Mouse (Mus musculus) intestine, embryonic 16.5 days (tissue): ENCODE data around the gene Tmem262. TPM values are rescaled to one million over a fixed set of nuclear protein-coding genes. Genes with fewer than 3 reads are reported as not detected.
A peak's percentile ranks its signal among the peaks of the same experiment; 100 is the strongest.

ENCODE experiments used
- ATAC-seq: fragments of 200-750 bp; cut with Nextera tagmentation; 2 replicates; pipeline ENCODE4 v1.8.0; 2017; ENCODE audit warnings: moderate TSS enrichment, moderate library complexity
- H3K27ac ChIP-seq: fragments of 300-500 bp; sonication (generic); 2 replicates; pipeline ENCODE4 v1.5.1; 2014; ENCODE audit warnings: mild to moderate bottlenecking, low read length
- H3K27me3 ChIP-seq: fragments of 300-500 bp; sonication (generic); replicated peaks from 2 replicates; pipeline ENCODE4 v1.6.1; 2014; ENCODE audit warnings: low read length, control low read depth, mixed read lengths; ENCODE audit not compliant: control insufficient read depth, insufficient read depth
- H3K36me3 ChIP-seq: fragments of 300-500 bp; sonication (generic); 2 replicates; pipeline ENCODE4 v1.6.1; 2014; ENCODE audit warnings: low read length, control low read depth; ENCODE audit not compliant: control insufficient read depth, insufficient read depth
- H3K4me1 ChIP-seq: fragments of 300-500 bp; sonication (generic); 2 replicates; pipeline ENCODE4 v1.6.1; 2014; ENCODE audit warnings: low read length, control low read depth, mixed read lengths; ENCODE audit not compliant: control insufficient read depth, insufficient read depth
- H3K4me2 ChIP-seq: fragments of 300-500 bp; sonication (generic); 2 replicates; pipeline ENCODE4 v1.6.1; 2014; ENCODE audit warnings: low read depth, low read length, control low read depth
- H3K4me3 ChIP-seq: fragments of 300-500 bp; sonication (generic); 2 replicates; pipeline ENCODE4 v1.5.1; 2014; ENCODE audit warnings: mild to moderate bottlenecking, low read length
- H3K9ac ChIP-seq: fragments of 300-500 bp; sonication (generic); 2 replicates; pipeline ENCODE4 v1.6.1; 2014; ENCODE audit warnings: low read depth, low read length
- H3K9me3 ChIP-seq: fragments of 300-500 bp; sonication (generic); 2 replicates; pipeline ENCODE4 v1.6.1; 2016; ENCODE audit warnings: low read length, control low read depth; ENCODE audit not compliant: control insufficient read depth
- WGBS: fragments of 180-500 bp; shearing (Covaris S2); extraction: QIAGEN DNeasy Blood & Tissue Kit; methylation state at CpG from one replicate; pipeline ENCODE4 v1.1.7; 2014; 5-methylcytosine and 5-hydroxymethylcytosine counted together
- microRNA-seq: library from miRNA; unstranded; fragments of <30 nt; microRNA quantifications from one replicate; pipeline ENCODE4, GENCODE M21; 2016
- polyA plus RNA-seq: library from polyadenylated mRNA; unstranded; fragments of >200 nt; fragmentation: Nextera tagmentation; extraction: Ambion mirVana; gene quantifications from 2 replicates; pipeline ENCODE4 v1.2.1, GENCODE M21; 2015

Gene Tmem262
- polyA plus RNA-seq, 1 experiment from 2014 or later: not detected

- Histone ChIP-seq H3K27ac (peak overlapping the region; percentile 86), H3K9ac (peak overlapping the region; percentile 72), H3K27me3 (no peaks in the 10 kb centered on the region), H3K4me2 (peak overlapping the region; percentile 52), H3K36me3 (no peaks in the 10 kb centered on the region), H3K4me1 (peaks cover under 1% of the 10 kb centered on the region; the same call in 1 of the 2 replicates), H3K4me3 (peak overlapping the region; percentile 56), H3K9me3 (no peaks in the 10 kb centered on the region)
- WGBS: 66% methylated on average over 10 of the region's 10 CpGs
- no peak for ATAC-seq
These were observed 47.2 kb downstream of the Tmem262 start for GRCm38 (mm10) chr19:6126789-6127580.

- peak within 1 kb of the TSS; percentile 56 for H3K4me3 ChIP-seq
- peak within 1 kb of the TSS; percentile 52 for H3K4me2 ChIP-seq
- peak within 1 kb of the TSS; percentile 72 for H3K9ac ChIP-seq
- no peaks in the 10 kb centered on the region; the same call in 1 of the 2 replicates for H3K4me1 ChIP-seq
- no peaks in the 10 kb centered on the region for H3K9me3 ChIP-seq
- WGBS: under 1% methylated on average over 32 of the region's 32 CpGs
- H3K27ac ChIP-seq: peak within 1 kb of the TSS; percentile 86
- H3K27me3 ChIP-seq: no peaks in the 10 kb centered on the region
- ATAC-seq: peak; percentile 95
- H3K36me3 ChIP-seq: no peaks in the 10 kb centered on the region
These were observed 48.0 kb downstream of the Tmem262 start, which contains the start of gene Snx15 for GRCm38 (mm10) chr19:6127760-6128341. Snx15 (minus strand) TSS chr19:6128304.

Small RNAs within 50 kb of the gene (microRNA-seq; reads per million reads assigned to microRNA genes)
- 0.68 reads per million for gene Mir6988

Other genes with a start within 250 kb of the Tmem262 start
- gene Frmd8, start 204.8 kb upstream of the Tmem262 start, polyA plus RNA-seq: 31.1 and 31.7 TPM in 2 replicates
- gene Slc25a45, start 202.2 kb upstream of the Tmem262 start, polyA plus RNA-seq: 3.4 and 4.1 TPM in 2 replicates
- 1.5 and 1.7 TPM in 2 replicates for gene Tigd3, start 185.9 kb upstream of the Tmem262 start, polyA plus RNA-seq
- gene Dpf2, start 167.0 kb upstream of the Tmem262 start, polyA plus RNA-seq: 109 and 119 TPM in 2 replicates
- 14.7 and 15.1 TPM in 2 replicates for gene Cdc42ep2, start 155.2 kb upstream of the Tmem262 start, polyA plus RNA-seq
- gene Pola2, start 115.8 kb upstream of the Tmem262 start, polyA plus RNA-seq: 58.4 and 61.7 TPM in 2 replicates
- not detected in 2 replicates for gene Slc22a20, start 93.9 kb upstream of the Tmem262 start, polyA plus RNA-seq
- 11.8 and 12.4 TPM in 2 replicates for gene Capn1, start 64.1 kb upstream of the Tmem262 start, polyA plus RNA-seq
- 29.1 and 36.4 TPM in 2 replicates for gene Syvn1, start 33.5 kb upstream of the Tmem262 start, polyA plus RNA-seq
- 71.4 and 79.5 TPM in 2 replicates for gene Mrpl49, start 22.2 kb upstream of the Tmem262 start, polyA plus RNA-seq
- gene Fau, start 22.2 kb upstream of the Tmem262 start, polyA plus RNA-seq: 868 and 882 TPM in 2 replicates
- gene Znhit2, start 18.8 kb upstream of the Tmem262 start, polyA plus RNA-seq: 27.6 and 29.9 TPM in 2 replicates
- gene Tm7sf2, start 11.7 kb upstream of the Tmem262 start, polyA plus RNA-seq: 37.3 and 39.0 TPM in 2 replicates
- 66.7 and 68.2 TPM in 2 replicates for gene Vps51, start 2.8 kb upstream of the Tmem262 start, polyA plus RNA-seq
- 1.2 and 1.7 TPM in 2 replicates for gene Gm28374, start 2.2 kb downstream of the Tmem262 start, polyA plus RNA-seq
- gene Zfpl1, start 4.9 kb downstream of the Tmem262 start, polyA plus RNA-seq: 66.1 and 68.0 TPM in 2 replicates
- gene Cdca5, start 5.0 kb downstream of the Tmem262 start, polyA plus RNA-seq: 27.7 and 31.4 TPM in 2 replicates
- 0.28 and 0.29 TPM in 2 replicates for gene AC131692.1, start 14.4 kb downstream of the Tmem262 start, polyA plus RNA-seq
- 71.9 and 102 TPM in 2 replicates for gene Naaladl1, start 25.7 kb downstream of the Tmem262 start, polyA plus RNA-seq
- gene Sac3d1, start 38.6 kb downstream of the Tmem262 start, polyA plus RNA-seq: 33.4 and 35.7 TPM in 2 replicates
- 36.8 and 37.0 TPM in 2 replicates for gene Snx15, start 48.3 kb downstream of the Tmem262 start, polyA plus RNA-seq
- 1.1 and 1.8 TPM in 2 replicates for gene Batf2, start 61.0 kb downstream of the Tmem262 start, polyA plus RNA-seq
- 102 and 103 TPM in 2 replicates for gene Arl2, start 61.5 kb downstream of the Tmem262 start, polyA plus RNA-seq
- gene Majin, start 104.4 kb downstream of the Tmem262 start, polyA plus RNA-seq: not detected in 2 replicates
- 0.23 and 0.65 TPM in 2 replicates for gene Gpha2, start 146.3 kb downstream of the Tmem262 start, polyA plus RNA-seq
- 21.0 and 23.5 TPM in 2 replicates for gene Ppp2r5b, start 155.8 kb downstream of the Tmem262 start, polyA plus RNA-seq
- 7.4 and 8.4 TPM in 2 replicates for gene Atg2a, start 161.6 kb downstream of the Tmem262 start, polyA plus RNA-seq
- 135 and 158 TPM in 2 replicates for gene Ehd1, start 196.7 kb downstream of the Tmem262 start, polyA plus RNA-seq
- gene Cdc42bpg, start 226.4 kb downstream of the Tmem262 start, polyA plus RNA-seq: 1.2 and 1.5 TPM in 2 replicates